Mouse (Mus musculus) urinary bladder, postnatal 4 days (tissue): ENCODE measurements at regions not wholly inside any gene's neighbourhood (a gene's known extent, or its start where the extent isn't known, plus 50 kb on each side); places are given as distances from the start of the nearest gene placed in this dataset.

Source experiments
- DNase-seq, 2 experiments: peaks; one replicate each; pipeline ENCODE4 v3.0.0; 2021 to 2022; ENCODE audit warnings: low spot score in 2 of 2

- no peak for DNase-seq
Measured at GRCm38 (mm10) chrX:19199531-19199930, 281.6 kb downstream of the Tex13c3 start.

GRCm38 (mm10) chrX:19168983-19169382, 312.1 kb downstream of the Tex13c3 start:
- no peak for DNase-seq

GRCm38 (mm10) chrX:19168546-19168945, 312.6 kb downstream of the Tex13c3 start:
- no peak for DNase-seq

GRCm38 (mm10) chrX:19168111-19168510, 313.0 kb downstream of the Tex13c3 start:
- DNase-seq: no peak

GRCm38 (mm10) chrX:19167121-19167853, 313.8 kb downstream of the Tex13c3 start:
- peak in 1 of 2 experiments; percentile 17 for DNase-seq

- no peak for DNase-seq
Measured at GRCm38 (mm10) chrX:19165891-19166644, 315.1 kb downstream of the Tex13c3 start.

GRCm38 (mm10) chrX:19164151-19164550, 317.0 kb downstream of the Tex13c3 start:
- DNase-seq: no peak

- DNase-seq: no peak
Measured at GRCm38 (mm10) chrX:19162958-19163357, 318.2 kb downstream of the Tex13c3 start.

- no peak for DNase-seq
Measured at GRCm38 (mm10) chrX:19162351-19162750, 318.8 kb downstream of the Tex13c3 start.

- DNase-seq: no peak
Measured at GRCm38 (mm10) chrX:19160275-19160930, 320.7 kb downstream of the Tex13c3 start.

GRCm38 (mm10) chrX:19157464-19158203, 323.5 kb downstream of the Tex13c3 start:
- no peak for DNase-seq

GRCm38 (mm10) chrX:19153619-19154018, 327.5 kb downstream of the Tex13c3 start:
- no peak for DNase-seq

- DNase-seq: no peak
Measured at GRCm38 (mm10) chrX:19152170-19152861, 328.8 kb downstream of the Tex13c3 start.

GRCm38 (mm10) chrX:19150606-19151005, 330.5 kb downstream of the Tex13c3 start:
- no peak for DNase-seq

- DNase-seq: no peak
Measured at GRCm38 (mm10) chrX:19148672-19149071, 332.4 kb downstream of the Tex13c3 start.

- no peak for DNase-seq
Measured at GRCm38 (mm10) chrX:19148251-19148650, 332.9 kb downstream of the Tex13c3 start.

GRCm38 (mm10) chrX:19112753-19113152, 368.4 kb downstream of the Tex13c3 start:
- DNase-seq: no peak

- no peak for DNase-seq
Measured at GRCm38 (mm10) chrX:19102911-19103310, 378.2 kb downstream of the Tex13c3 start.

GRCm38 (mm10) chrX:19095960-19096359, 385.2 kb downstream of the Tex13c3 start:
- no peak for DNase-seq

GRCm38 (mm10) chrX:19084435-19084834, 396.7 kb downstream of the Tex13c3 start:
- no peak for DNase-seq

- DNase-seq: no peak
Measured at GRCm38 (mm10) chrX:19080021-19080420, 401.1 kb downstream of the Tex13c3 start.
